Mouse (Mus musculus): Measurements from ENCODE around the gene Pml. TPM values are rescaled to one million over a fixed set of nuclear protein-coding genes. Genes with fewer than 3 reads are reported as not detected.

Pml gene
- total and polyA plus RNA-seq, 3 experiments, result 22.3 to 217 (median 108) TPM

- peaks cover 64% of the 10 kb centered on the region for H3K27me3 ChIP-seq (ENCODE audit: insufficient read depth, low read length)
- no peaks in the 10 kb centered on the region; the same call in 1 of the 2 replicates for H3K4me1 ChIP-seq (ENCODE audit: insufficient read depth, low read depth, low read length)
- DNase-seq (ENCODE audit: low spot score) (no peak), ATAC-seq (ENCODE audit: extremely low read depth, insufficient number of reproducible peaks, low FRiP score, poor library complexity, severe bottlenecking) (no peak)
- TF ChIP-seq GATA2 (IDR thresholded peaks at IDR 0.05; ENCODE audit: borderline replicate concordance, low read depth, low read length), result no peak
- H3K4me3 ChIP-seq (ENCODE audit: low read depth, low read length), result no peak overlapping the region
- peaks cover 20% of the 10 kb centered on the region for H3K9me3 ChIP-seq (replicated peaks)
- no peaks in the 10 kb centered on the region for H3K36me3 ChIP-seq (replicated peaks)
These were observed 55.4 kb downstream of the Pml start for GRCm38 (mm10) chr9:58194222-58194621.

- H3K9me3 ChIP-seq (replicated peaks), result no peaks in the 10 kb centered on the region
- H3K4me1 ChIP-seq (ENCODE audit: insufficient read depth, low read depth, low read length), result no peaks in the 10 kb centered on the region
- ATAC-seq (ENCODE audit: extremely low read depth, insufficient number of reproducible peaks, low FRiP score, poor library complexity, severe bottlenecking), result no peak
- H3K27me3 ChIP-seq (ENCODE audit: insufficient read depth, low read length), result peaks cover 18% of the 10 kb centered on the region
- DNase-seq (ENCODE audit: low spot score), result no peak
- no peak overlapping the region for H3K4me3 ChIP-seq (ENCODE audit: low read depth, low read length)
- H3K36me3 ChIP-seq (replicated peaks), result no peaks in the 10 kb centered on the region
- TF ChIP-seq CTCF (IDR thresholded peaks at IDR 0.05; ENCODE audit: low read depth, low read length) (no peak), TAL1 (conservative IDR thresholded peaks at IDR 0.05; ENCODE audit: low read depth, low read length) (no peak), POLR2AphosphoS5 (IDR thresholded peaks at IDR 0.05; ENCODE audit: insufficient replicate concordance, low read depth, low read length) (no peak), GATA2 (IDR thresholded peaks at IDR 0.05; ENCODE audit: borderline replicate concordance, low read depth, low read length) (no peak), GATA1 (IDR thresholded peaks at IDR 0.05; ENCODE audit: borderline replicate concordance, low read length) (no peak)
These were observed 65.1 kb downstream of the Pml start for GRCm38 (mm10) chr9:58184456-58184855.

- Histone ChIP-seq H3K4me3 (ENCODE audit: low read depth, low read length) (no peak overlapping the region), H3K9me3 (replicated peaks) (no peaks in the 10 kb centered on the region), H3K4me1 (ENCODE audit: insufficient read depth, low read depth, low read length) (no peaks in the 10 kb centered on the region), H3K27me3 (ENCODE audit: insufficient read depth, low read length) (peaks cover 19% of the 10 kb centered on the region), H3K36me3 (replicated peaks) (no peaks in the 10 kb centered on the region)
- TF ChIP-seq GATA1 (IDR thresholded peaks at IDR 0.05; ENCODE audit: borderline replicate concordance, low read length), result no peak
- TF ChIP-seq CTCF (IDR thresholded peaks at IDR 0.05; ENCODE audit: low read depth, low read length), result no peak
- TF ChIP-seq POLR2AphosphoS5 (IDR thresholded peaks at IDR 0.05; ENCODE audit: insufficient replicate concordance, low read depth, low read length), result no peak
- no peak for TF ChIP-seq GATA2 (IDR thresholded peaks at IDR 0.05; ENCODE audit: borderline replicate concordance, low read depth, low read length)
- TF ChIP-seq TAL1 (conservative IDR thresholded peaks at IDR 0.05; ENCODE audit: low read depth, low read length), result no peak
- DNase-seq (ENCODE audit: low spot score) (no peak), ATAC-seq (ENCODE audit: extremely low read depth, insufficient number of reproducible peaks, low FRiP score, poor library complexity, severe bottlenecking) (no peak)
These were observed 70.2 kb downstream of the Pml start for GRCm38 (mm10) chr9:58179390-58179789.

GRCm38 (mm10) chr9:58177165-58177564 is 72.4 kb downstream of the Pml start:
- Histone ChIP-seq H3K4me1 (ENCODE audit: insufficient read depth, low read depth, low read length) (no peaks in the 10 kb centered on the region), H3K4me3 (ENCODE audit: low read depth, low read length) (no peak overlapping the region), H3K27me3 (ENCODE audit: insufficient read depth, low read length) (peaks cover 14% of the 10 kb centered on the region), H3K9me3 (replicated peaks) (no peaks in the 10 kb centered on the region), H3K36me3 (replicated peaks) (no peaks in the 10 kb centered on the region)
- TF ChIP-seq TAL1 (conservative IDR thresholded peaks at IDR 0.05; ENCODE audit: low read depth, low read length) (no peak), GATA1 (IDR thresholded peaks at IDR 0.05; ENCODE audit: borderline replicate concordance, low read length) (no peak), GATA2 (IDR thresholded peaks at IDR 0.05; ENCODE audit: borderline replicate concordance, low read depth, low read length) (no peak), CTCF (IDR thresholded peaks at IDR 0.05; ENCODE audit: low read depth, low read length) (no peak), POLR2AphosphoS5 (IDR thresholded peaks at IDR 0.05; ENCODE audit: insufficient replicate concordance, low read depth, low read length) (no peak)
- ATAC-seq (ENCODE audit: extremely low read depth, insufficient number of reproducible peaks, low FRiP score, poor library complexity, severe bottlenecking), result no peak
- DNase-seq (ENCODE audit: low spot score), result no peak

- ATAC-seq (ENCODE audit: extremely low read depth, insufficient number of reproducible peaks, low FRiP score, poor library complexity, severe bottlenecking) (no peak), DNase-seq (ENCODE audit: low spot score) (no peak)
- TF ChIP-seq GATA1 (IDR thresholded peaks at IDR 0.05; ENCODE audit: borderline replicate concordance, low read length) (no peak), POLR2AphosphoS5 (IDR thresholded peaks at IDR 0.05; ENCODE audit: insufficient replicate concordance, low read depth, low read length) (no peak), TAL1 (conservative IDR thresholded peaks at IDR 0.05; ENCODE audit: low read depth, low read length) (no peak), CTCF (IDR thresholded peaks at IDR 0.05; ENCODE audit: low read depth, low read length) (no peak), GATA2 (IDR thresholded peaks at IDR 0.05; ENCODE audit: borderline replicate concordance, low read depth, low read length) (no peak)
- Histone ChIP-seq H3K4me3 (ENCODE audit: low read depth, low read length) (no peak overlapping the region), H3K9me3 (replicated peaks) (no peaks in the 10 kb centered on the region), H3K27me3 (ENCODE audit: insufficient read depth, low read length) (peaks cover 14% of the 10 kb centered on the region), H3K36me3 (replicated peaks) (no peaks in the 10 kb centered on the region), H3K4me1 (ENCODE audit: insufficient read depth, low read depth, low read length) (no peaks in the 10 kb centered on the region)
These were observed 73.7 kb downstream of the Pml start for GRCm38 (mm10) chr9:58175745-58176487.

GRCm38 (mm10) chr9:58174818-58175251 is 74.8 kb downstream of the Pml start:
- ATAC-seq (ENCODE audit: extremely low read depth, insufficient number of reproducible peaks, low FRiP score, poor library complexity, severe bottlenecking), result no peak

More at GRCm38 (mm10) chr9:58174818-58175251, 74.8 kb downstream of the Pml start:
- Histone ChIP-seq H3K27me3 (ENCODE audit: insufficient read depth, low read length) (peaks cover 11% of the 10 kb centered on the region), H3K4me1 (ENCODE audit: insufficient read depth, low read depth, low read length) (no peaks in the 10 kb centered on the region), H3K4me3 (ENCODE audit: low read depth, low read length) (no peak overlapping the region), H3K9me3 (replicated peaks) (no peaks in the 10 kb centered on the region), H3K36me3 (replicated peaks) (no peaks in the 10 kb centered on the region)
- no peak for DNase-seq (ENCODE audit: low spot score)
- TF ChIP-seq GATA1 (IDR thresholded peaks at IDR 0.05; ENCODE audit: borderline replicate concordance, low read length) (no peak), GATA2 (IDR thresholded peaks at IDR 0.05; ENCODE audit: borderline replicate concordance, low read depth, low read length) (no peak), CTCF (IDR thresholded peaks at IDR 0.05; ENCODE audit: low read depth, low read length) (no peak), POLR2AphosphoS5 (IDR thresholded peaks at IDR 0.05; ENCODE audit: insufficient replicate concordance, low read depth, low read length) (no peak), TAL1 (conservative IDR thresholded peaks at IDR 0.05; ENCODE audit: low read depth, low read length) (no peak)

Measured in G1E (cell line).